Mouse (Mus musculus): ENCODE results near the gene Sacs.

The Sacs gene

GRCm38 (mm10) chr14:61238751-61239150, 100.5 kb downstream of the Sacs start:
- DNase-seq (ENCODE audit: low spot score) = no peak

DNA sequence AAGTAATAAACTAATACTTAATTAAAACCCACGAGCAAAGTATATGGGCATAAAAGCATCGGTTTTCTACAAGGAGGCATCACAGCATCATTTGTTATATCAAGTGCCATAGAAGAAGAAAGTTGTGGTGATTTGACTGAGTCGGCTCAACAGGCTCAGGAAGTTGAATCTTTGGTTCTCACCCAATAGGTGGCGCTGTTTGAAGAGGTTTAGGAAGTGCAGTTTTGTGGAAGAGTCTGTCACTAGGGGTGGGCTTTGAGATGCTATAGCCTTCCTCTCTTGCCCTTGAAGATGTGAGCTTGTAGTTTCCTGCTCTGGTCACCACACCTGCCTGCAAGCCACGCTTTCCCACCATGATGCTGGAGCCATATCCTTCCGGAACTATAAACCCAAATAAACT, 104.4 kb downstream of the Sacs start:
- DNase-seq (ENCODE audit: low spot score) = peak; percentile 71

- DNase-seq (ENCODE audit: low spot score) = no peak
Observed at GRCm38 (mm10) chr14:61246444-61246843, 108.2 kb downstream of the Sacs start.

DNA sequence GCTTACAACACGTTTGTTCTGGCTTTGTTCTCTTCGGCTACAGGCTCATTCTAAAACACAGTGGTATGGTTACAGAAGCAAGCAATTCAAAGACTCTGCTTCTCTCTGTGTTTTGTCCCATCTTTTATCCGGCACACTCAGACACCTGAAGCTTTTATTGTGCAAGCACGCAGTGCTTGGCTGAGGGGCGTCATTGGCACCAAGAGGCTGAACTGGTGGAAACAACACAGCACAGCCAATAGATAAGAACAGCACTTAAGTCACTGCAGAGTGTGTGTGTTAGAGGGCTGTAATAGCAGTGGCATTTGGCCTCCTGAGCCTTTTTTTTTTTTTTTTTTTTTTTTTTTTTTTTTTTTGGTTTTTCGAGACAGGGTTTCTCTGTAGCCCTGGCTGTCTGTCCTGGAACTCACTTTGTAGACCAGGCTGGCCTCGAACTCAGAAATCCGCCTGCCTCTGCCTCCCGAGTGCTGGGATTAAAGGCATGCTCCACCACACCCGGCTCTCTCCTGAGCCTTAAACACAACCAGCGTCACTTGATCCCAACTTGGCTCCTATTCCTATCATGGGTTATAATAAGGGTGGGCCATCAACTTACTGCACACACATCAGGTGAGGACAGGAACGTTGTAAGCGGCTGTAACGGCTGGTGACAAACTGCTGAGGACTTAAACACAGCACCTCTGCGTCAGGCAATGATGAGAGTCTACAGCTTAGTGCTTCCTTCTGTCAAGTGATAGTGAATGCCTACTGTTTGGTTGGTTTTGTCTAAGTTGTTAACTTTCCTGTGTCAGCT, 114.5 kb downstream of the Sacs start:
- no peak for DNase-seq (ENCODE audit: low spot score)

- DNase-seq (ENCODE audit: low spot score) = no peak
Observed at GRCm38 (mm10) chr14:61258352-61258751, 120.1 kb downstream of the Sacs start, which contains the start of gene Sgcg. Gene Sgcg (minus strand): TSS chr14:61258490.

DNA sequence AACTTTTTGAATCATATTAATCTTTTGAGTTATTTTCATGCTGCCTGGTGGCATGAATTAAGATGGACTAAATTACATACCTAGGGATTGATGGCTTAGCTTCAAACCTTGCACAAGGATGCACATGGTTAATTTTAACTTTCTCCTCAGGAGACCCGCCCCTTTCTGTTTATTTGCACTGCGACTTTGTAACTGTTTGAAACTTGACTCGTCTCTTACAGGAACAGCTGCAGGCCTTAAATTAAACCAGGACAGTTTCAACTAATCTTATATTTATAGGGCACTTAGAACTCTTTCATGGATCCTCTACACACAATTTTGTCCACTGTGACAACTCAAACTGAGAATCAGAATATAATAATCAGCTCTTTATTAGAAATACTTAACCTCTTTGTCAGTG, 120.8 kb downstream of the Sacs start:
- no peak for DNase-seq (ENCODE audit: low spot score)

DNA sequence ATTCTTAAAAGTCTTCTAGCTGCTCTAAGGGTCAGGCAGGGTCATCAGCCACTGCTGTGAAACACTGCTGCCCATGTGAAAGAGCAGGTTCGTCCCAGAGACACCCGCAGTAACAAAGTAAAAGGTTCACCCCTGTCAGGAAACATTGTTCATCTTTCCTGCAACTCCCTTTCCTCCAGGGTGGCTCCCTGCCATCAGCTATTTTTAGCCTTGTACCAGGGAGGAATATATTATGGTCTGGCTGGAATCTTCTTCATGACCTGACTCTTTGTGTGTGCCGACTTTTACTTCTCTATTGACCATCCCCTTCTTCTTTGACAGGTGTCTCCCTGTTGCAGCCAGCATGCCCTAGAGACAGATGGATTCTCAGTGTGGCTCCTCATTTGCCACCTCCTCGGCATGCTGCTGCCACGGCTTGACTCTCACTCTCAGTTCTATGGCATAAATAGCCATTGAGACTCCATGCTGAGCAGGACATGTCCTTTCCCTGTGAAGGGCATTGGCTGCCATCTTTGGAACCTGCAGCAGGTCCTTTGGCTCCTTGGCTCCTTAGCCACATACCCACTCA, 129.7 kb downstream of the Sacs start:
- DNase-seq (ENCODE audit: low spot score) = no peak

DNA sequence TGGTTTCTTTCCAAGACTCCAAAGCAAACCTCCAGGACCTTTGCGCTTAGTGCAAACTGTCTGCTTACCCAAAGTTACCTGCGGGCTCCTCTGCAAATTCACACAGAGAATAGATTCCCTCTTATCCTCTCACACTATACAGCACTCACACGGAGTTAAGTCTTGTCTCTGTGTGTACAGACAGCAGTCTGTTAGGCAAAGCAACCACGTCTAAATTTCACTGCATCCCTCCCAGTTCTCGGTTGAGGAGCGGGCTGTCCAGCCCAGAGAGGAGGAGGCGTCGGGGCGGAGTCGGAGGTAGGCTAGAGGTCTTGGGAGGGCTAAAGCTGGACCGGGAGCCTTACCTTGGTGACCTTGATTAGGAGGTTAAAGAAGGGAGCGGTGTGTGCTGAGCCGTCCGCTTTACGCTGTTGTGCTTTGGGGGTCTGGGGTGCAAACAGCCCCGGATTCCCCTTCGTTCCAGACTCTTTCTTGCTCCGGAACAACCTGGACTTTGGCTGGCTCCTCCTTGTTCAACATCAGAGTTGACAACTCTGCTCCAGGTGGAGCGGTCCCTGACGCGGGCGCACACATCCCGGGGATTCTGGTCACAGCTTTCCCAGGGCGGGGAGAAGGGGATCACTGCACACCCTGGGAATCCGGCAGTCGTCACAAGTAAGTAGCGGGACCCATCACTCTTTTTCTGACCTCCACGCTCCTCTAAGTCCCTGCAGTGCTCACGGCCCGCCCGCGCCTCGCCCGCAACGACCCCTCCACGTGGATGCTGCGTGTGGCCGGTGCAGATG, 136.3 kb downstream of the Sacs start:
- DNase-seq (ENCODE audit: low spot score) = peak; percentile 23

DNA sequence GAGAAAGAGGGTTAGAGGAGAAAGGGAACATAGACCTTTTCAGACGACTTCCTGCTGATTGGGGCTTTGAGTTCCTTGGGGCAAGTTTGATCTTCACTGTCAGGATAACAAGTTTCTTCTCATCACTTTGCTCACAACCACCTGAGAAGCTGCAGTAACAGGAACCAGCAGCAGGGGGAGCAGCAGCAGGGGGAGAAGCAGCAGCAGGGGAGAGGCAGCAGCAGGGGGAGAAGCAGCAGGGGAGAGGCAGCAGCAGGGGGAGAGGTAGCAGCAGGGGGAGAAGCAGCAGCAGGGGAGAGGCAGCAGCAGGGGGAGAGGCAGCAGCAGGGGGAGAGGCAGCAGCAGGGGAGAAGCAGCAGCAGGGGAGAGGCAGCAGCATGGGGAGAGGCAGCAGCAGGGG, 139.0 kb downstream of the Sacs start:
- no peak for DNase-seq (ENCODE audit: low spot score)

DNA sequence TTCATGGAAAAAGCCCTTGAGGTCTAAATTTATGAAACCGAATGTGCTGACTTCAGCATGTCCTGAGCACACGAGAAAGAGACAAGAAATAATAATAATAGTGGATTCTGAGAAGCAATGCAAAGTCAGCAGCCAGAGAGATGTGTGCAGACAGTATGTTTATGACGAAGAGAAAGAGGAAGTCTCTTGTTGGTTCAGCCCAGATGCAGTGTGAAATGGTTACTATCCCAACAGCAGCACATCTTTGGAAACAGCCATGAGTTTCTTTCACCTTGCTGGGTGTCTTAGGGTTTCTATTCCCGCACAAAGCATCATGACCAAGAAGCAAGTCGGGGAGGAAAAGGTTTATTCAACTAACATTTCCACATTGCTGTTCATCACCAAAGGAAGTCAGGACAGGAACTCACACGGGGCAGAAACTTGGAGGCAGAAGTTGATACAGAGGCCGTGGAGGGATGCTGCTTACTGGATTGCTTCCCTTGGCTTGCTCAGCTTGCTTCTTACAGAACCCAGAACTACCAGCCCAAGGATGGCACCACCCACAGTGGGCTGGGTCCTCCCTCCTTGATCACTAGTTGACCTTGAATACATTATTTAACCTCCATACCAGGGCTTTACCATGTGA, 140.5 kb downstream of the Sacs start:
- no peak for DNase-seq (ENCODE audit: low spot score)

DNA sequence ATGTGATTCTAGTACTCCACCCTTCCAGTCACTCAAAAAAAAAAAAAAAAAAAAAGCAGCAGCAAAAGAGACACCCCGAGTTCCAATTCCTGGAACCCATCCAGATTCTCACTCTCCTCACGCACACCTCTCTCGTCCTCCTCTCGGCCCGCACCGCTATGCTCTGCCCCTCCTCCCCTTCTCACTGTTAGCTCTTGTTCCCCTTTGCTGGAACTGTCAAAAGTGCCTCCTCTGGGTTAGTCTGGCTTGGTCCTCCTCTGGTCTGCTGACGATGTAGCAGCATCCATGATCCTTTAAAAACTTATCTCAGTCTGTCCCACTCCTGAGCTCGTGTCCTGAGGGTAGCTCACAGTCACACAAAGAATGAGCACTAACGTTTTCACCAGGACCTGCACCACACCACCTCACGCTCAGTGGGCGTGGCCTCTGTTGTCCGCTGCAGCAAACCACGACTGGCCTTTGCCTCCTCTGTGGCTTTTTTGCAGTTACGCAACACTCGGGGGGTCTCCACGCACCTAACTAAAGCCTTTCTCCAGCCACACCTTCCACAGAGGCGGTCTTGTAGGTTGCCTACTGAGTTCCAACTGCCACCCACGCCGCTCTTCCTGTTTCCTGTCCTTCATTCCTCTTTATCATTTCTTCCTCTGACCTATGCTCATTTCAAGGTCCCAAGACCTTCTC, 150.5 kb downstream of the Sacs start:
- DNase-seq (ENCODE audit: low spot score) = no peak
